Mouse (Mus musculus): Measurements from ENCODE around the gene Slc48a1.
A peak's percentile ranks its signal among the peaks of the same experiment; 100 is the strongest.

Slc48a1 gene

GRCm38 (mm10) chr15:97778311-97779098 lies at the start of gene Slc48a1:
Gene Slc48a1 (plus strand): TSS chr15:97778520.
- DNase-seq (ENCODE audit: low spot score), result no peak

GRCm38 (mm10) chr15:97728804-97729203 lies 49.5 kb upstream of the Slc48a1 start:
- no peak for DNase-seq (ENCODE audit: low spot score)

- DNase-seq (ENCODE audit: low spot score), result no peak
Observed at GRCm38 (mm10) chr15:97730365-97730764, 48.0 kb upstream of the Slc48a1 start.

DNA sequence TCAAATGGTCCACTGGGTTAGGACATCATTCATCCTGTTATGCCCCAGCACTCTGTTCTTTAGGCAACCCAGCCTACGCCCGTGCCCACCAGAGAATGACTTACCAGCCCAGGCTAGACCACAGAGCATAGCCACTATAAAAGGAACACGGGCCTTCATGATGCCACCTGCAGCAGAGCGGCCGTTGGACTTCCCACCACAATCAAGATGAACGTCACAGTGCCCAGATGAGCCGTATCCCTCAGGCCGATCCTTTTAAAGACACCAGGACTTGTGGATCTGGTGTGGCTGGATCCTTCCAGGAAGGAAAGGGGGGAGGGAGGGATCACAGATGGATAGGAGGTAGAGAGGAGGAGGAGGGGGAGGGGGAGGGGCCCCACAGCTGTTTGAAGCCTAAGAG lies 47.2 kb upstream of the Slc48a1 start, which contains the start of gene Endou:
Endou (minus strand) TSS at position 229 of the 400 bp plus-strand sequence.
- no peak for DNase-seq (ENCODE audit: low spot score)

DNA sequence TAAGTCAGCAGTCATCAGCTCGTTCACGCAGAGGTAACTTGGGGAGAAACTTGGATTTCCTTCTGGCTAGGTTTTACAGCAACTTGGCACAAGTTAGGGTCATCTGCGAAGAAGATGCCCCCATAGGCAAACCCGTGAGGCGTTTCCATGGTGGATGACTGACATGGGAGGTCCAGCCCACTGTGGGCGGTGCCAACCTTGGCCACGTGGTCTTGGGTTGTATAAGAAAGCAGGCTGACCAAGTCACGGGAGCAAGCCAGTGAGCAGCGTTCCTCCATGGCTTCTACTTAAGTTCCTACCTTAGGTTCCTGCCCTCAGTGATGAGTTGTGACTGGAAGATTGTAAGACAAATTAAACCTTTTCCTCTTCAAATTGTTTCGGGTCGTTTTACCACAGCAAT lies 46.3 kb upstream of the Slc48a1 start:
- no peak for DNase-seq (ENCODE audit: low spot score)

GRCm38 (mm10) chr15:97738923-97739322 lies 39.4 kb upstream of the Slc48a1 start:
- DNase-seq (ENCODE audit: low spot score), result no peak

- DNase-seq (ENCODE audit: low spot score), result no peak
Observed at GRCm38 (mm10) chr15:97740283-97740732, 38.0 kb upstream of the Slc48a1 start.

- DNase-seq (ENCODE audit: low spot score), result no peak
Observed at GRCm38 (mm10) chr15:97741662-97742061, 36.7 kb upstream of the Slc48a1 start.

- no peak for DNase-seq (ENCODE audit: low spot score)
Observed at GRCm38 (mm10) chr15:97742074-97742473, 36.2 kb upstream of the Slc48a1 start.

GRCm38 (mm10) chr15:97742600-97742999 lies 35.7 kb upstream of the Slc48a1 start:
- DNase-seq (ENCODE audit: low spot score), result no peak

DNA sequence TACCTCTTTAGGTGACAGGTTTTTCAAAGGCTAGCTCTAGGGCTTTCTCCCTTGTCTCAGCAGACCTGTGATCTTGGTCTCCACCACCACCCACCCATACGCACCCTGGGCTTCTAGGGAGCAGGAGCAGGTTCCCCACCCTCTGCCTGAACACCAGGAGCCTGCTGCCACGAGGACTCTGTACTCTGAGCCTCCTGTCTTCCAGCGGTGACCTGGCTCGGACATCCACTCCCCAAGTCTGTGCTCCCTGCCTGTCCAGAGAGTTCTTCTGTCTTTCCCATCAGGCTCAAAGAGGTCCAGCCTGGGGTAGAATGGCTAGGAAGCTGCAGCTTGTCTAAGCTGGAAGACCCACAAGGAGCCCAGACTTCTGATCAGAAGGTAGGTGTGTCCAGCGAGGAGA lies 35.1 kb upstream of the Slc48a1 start:
- no peak for DNase-seq (ENCODE audit: low spot score)

- no peak for DNase-seq (ENCODE audit: low spot score)
Observed at GRCm38 (mm10) chr15:97743961-97744525, 34.3 kb upstream of the Slc48a1 start.

DNA sequence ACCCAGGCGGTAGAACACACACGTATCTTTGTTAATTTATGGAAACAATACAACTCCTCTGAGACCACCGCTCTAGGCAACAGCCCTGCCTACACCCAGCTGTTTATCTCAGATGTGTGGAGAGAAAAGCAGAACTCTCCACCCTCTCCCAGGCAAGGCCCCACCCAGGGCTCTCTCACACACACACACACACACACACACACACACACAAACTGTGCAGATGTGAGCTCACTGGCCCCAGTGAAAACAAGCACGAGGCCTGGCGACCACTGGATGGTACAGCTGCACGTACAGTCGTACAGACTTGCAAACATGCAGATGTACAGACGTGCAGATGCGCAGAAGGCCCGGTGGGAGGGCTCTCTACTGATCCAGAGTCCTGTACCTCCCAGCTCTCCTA lies 33.4 kb upstream of the Slc48a1 start:
- DNase-seq (ENCODE audit: low spot score), result no peak

- DNase-seq (ENCODE audit: low spot score), result peak; percentile 81
Observed at GRCm38 (mm10) chr15:97745331-97745730, 33.0 kb upstream of the Slc48a1 start.

- DNase-seq (ENCODE audit: low spot score), result no peak
Observed at GRCm38 (mm10) chr15:97746278-97746677, 32.0 kb upstream of the Slc48a1 start.

GRCm38 (mm10) chr15:97746748-97747147 lies 31.6 kb upstream of the Slc48a1 start:
- DNase-seq (ENCODE audit: low spot score), result no peak

DNA sequence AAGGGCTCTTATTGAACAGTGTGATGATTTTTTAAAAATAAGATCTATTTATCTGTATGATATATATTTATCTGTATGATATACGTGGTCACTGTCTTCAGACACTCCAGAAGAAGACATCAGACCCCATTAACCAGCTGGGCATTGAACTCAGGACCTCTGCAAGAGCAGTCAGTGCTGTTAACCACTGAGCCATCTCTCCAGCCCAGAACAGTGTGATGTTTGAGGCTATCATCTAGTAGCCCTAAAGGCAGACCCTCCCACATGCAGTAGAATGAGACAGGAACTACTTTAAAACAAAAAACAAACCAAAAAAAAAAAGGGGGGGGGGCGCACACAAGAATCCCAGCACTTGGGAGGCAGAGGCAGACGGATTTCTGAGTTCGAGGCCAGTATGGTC lies 30.8 kb upstream of the Slc48a1 start:
- DNase-seq (ENCODE audit: low spot score), result no peak

DNA sequence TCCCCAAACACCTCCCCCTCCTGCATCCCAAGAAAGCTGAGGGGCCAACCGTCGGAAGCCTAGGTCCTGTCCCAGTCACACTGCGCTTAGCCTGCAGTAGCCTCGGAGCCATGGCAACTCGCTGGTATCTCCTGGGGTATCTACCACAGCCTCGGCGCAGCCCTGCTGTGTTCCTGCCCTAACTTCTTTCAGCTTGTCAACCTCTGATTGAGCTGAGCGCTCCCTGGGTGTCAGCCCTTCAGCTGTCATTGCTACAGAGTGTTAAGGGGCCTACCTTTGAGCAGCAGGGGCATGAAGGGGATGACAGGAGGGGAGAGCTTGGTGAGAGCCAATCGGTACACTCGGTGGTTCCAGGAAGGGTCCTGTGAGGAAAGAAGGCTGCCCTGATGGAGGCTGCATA lies 30.0 kb upstream of the Slc48a1 start:
- no peak for DNase-seq (ENCODE audit: low spot score)

- DNase-seq (ENCODE audit: low spot score), result no peak
Observed at GRCm38 (mm10) chr15:97748964-97749363, 29.4 kb upstream of the Slc48a1 start.

GRCm38 (mm10) chr15:97749397-97749796 lies 28.9 kb upstream of the Slc48a1 start:
- DNase-seq (ENCODE audit: low spot score), result no peak

- no peak for DNase-seq (ENCODE audit: low spot score)
Observed at GRCm38 (mm10) chr15:97749841-97750240, 28.5 kb upstream of the Slc48a1 start.

GRCm38 (mm10) chr15:97750697-97751096 lies 27.6 kb upstream of the Slc48a1 start:
- peak; percentile 73 for DNase-seq (ENCODE audit: low spot score)

- DNase-seq (ENCODE audit: low spot score), result no peak
Observed at GRCm38 (mm10) chr15:97751676-97752075, 26.6 kb upstream of the Slc48a1 start.

- DNase-seq (ENCODE audit: low spot score), result no peak
Observed at GRCm38 (mm10) chr15:97752491-97752890, 25.8 kb upstream of the Slc48a1 start.

Measured in testis, postnatal 14 days (tissue).